Mouse (Mus musculus) CH12.LX (cell line): ENCODE results near the gene Dmp1.

ENCODE experiments used
- CTCF ChIP-seq, 2 experiments: IDR thresholded peaks in 1 of 2; conservative IDR thresholded peaks in 1 of 2; 2 replicates each; pipeline ENCODE4 v1.5.1; 2011 to 2012; ENCODE audit warnings: low read depth in 2 of 2, low read length in 2 of 2, improper control_type of control experiment in 1 of 2, inconsistent platforms in 1 of 2, mild to moderate bottlenecking in 1 of 2, moderate library complexity in 1 of 2
- MAFK ChIP-seq: IDR thresholded peaks from 2 replicates; pipeline ENCODE4 v1.6.1; 2011; ENCODE audit warnings: low read length, improper control_type of control experiment; ENCODE audit not compliant: insufficient replicate concordance
- MAX ChIP-seq: IDR thresholded peaks from 2 replicates; pipeline ENCODE4 v1.6.1; 2011; ENCODE audit warnings: low read length, improper control_type of control experiment
- MEF2A ChIP-seq: IDR thresholded peaks from 2 replicates; pipeline ENCODE4 v1.6.1; 2014; ENCODE audit warnings: low read depth, mild to moderate bottlenecking, inconsistent platforms, low read length, improper control_type of control experiment, borderline replicate concordance
- POLR2A ChIP-seq: IDR thresholded peaks from 2 replicates; pipeline ENCODE4 v1.6.1; 2011; ENCODE audit warnings: low read depth, mild to moderate bottlenecking, improper control_type of control experiment, low read length
- USF1 ChIP-seq: IDR thresholded peaks from 2 replicates; pipeline ENCODE4 v1.6.1; 2014; ENCODE audit warnings: low read depth, mild to moderate bottlenecking, inconsistent platforms, low read length, improper control_type of control experiment
- ZKSCAN1 ChIP-seq: IDR thresholded peaks from 2 replicates; pipeline ENCODE4 v1.6.1; 2012; ENCODE audit warnings: low read depth, inconsistent platforms, low read length, improper control_type of control experiment, borderline replicate concordance

DNA sequence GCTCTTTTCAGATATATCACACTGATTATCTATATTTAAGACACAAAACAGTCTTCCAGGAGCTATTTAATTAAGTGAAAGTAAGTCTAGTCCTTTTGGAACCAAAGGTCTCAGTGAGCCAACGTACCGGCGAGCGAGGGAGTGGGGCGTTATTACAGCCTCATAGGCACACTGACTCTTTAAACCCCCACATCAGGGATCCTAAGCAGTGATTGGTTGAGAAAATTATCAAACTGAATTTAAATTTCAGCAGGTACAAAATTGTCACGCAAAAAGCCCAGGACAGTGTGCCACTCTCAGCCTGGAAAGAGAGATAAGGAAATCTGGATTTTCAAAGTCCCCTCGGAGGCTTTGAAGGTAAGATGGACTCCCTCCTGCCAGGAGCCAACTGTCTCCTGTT lies 32.0 kb upstream of the Dmp1 start, which contains the start of gene Dspp:
- TF ChIP-seq CTCF (conservative IDR thresholded peaks at IDR 0.05 in 1 of 2, IDR thresholded peaks at IDR 0.05 in 1 of 2; ENCODE audit: low read depth in 2 of 2, low read length in 2 of 2) (no peak), MAFK (no peak), POLR2A (no peak), MAX (no peak), USF1 (no peak), MEF2A (no peak), ZKSCAN1 (no peak)
